Mouse (Mus musculus) spleen, adult 2 months (tissue): ENCODE results near the gene Smad9.

Source experiments
- CTCF ChIP-seq: fragments of 200-500 bp; IDR thresholded peaks from 2 replicates; pipeline ENCODE4 v1.5.1; 2011; ENCODE audit warnings: mild to moderate bottlenecking, inconsistent platforms; ENCODE audit not compliant: insufficient read depth, insufficient read length, insufficient replicate concordance; ENCODE audit errors: extremely low read depth
- POLR2A ChIP-seq: fragments of 200-500 bp; IDR thresholded peaks from 2 replicates; pipeline ENCODE4 v1.6.1; 2011; ENCODE audit warnings: low read depth, low read length, inconsistent platforms

DNA sequence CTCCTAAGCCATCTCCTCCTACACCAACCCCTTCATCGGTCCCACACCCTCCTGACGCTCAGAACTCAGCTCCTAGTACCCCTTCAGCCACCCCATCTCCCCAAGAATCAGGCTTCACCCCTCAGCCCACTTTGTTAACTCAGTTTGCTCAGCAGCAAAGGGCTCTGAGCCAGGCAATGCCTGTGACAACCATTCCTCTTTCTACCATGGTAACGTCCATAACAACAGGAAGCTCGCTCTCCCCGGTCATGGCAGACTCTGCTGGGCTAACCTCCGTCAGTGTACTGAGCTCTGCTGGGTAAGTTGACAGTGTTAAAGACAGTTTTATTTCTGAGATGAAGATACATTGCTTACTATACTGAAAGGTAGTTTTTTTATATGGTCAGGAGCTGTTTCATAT lies 38.0 kb upstream of the Smad9 start:
- no peak for TF ChIP-seq CTCF
- TF ChIP-seq POLR2A, result no peak
